Mouse (Mus musculus) G1E (cell line): Measurements from ENCODE around the gene Rcc1.

Experiments used
- CTCF ChIP-seq: IDR thresholded peaks from 2 replicates; pipeline ENCODE4 v1.5.1; 2012; ENCODE audit warnings: low read depth, low read length, inconsistent platforms, mixed read lengths
- GATA1 ChIP-seq: IDR thresholded peaks from 2 replicates; pipeline ENCODE4 v1.6.1; 2012; ENCODE audit warnings: borderline replicate concordance, low read length, inconsistent platforms, mixed read lengths
- GATA2 ChIP-seq: IDR thresholded peaks from 2 replicates; pipeline ENCODE4 v1.6.1; 2012; ENCODE audit warnings: low read depth, low read length, inconsistent platforms, borderline replicate concordance
- POLR2AphosphoS5 ChIP-seq: IDR thresholded peaks from 2 replicates; pipeline ENCODE4 v1.6.1; 2012; ENCODE audit warnings: low read depth, low read length, inconsistent platforms; ENCODE audit not compliant: insufficient replicate concordance
- TAL1 ChIP-seq: conservative IDR thresholded peaks from 2 replicates; pipeline ENCODE4 v1.6.1; 2012; ENCODE audit warnings: low read depth, low read length, inconsistent platforms, mixed read lengths

GRCm38 (mm10) chr4:132349495-132350122 lies 3.8 kb downstream of the Rcc1 start:
- TF ChIP-seq POLR2AphosphoS5 (0 out of 2 replicates have a peak, but pooled peaks have one; percentile 26), TAL1 (no peak), CTCF (no peak), GATA1 (no peak), GATA2 (no peak)
